Mouse (Mus musculus) forebrain, postnatal 0 days (tissue): ENCODE results near the gene Llph. TPM values are rescaled to one million over a fixed set of nuclear protein-coding genes. Genes with fewer than 3 reads are reported as not detected.

Source experiments
- ATAC-seq: fragments of 200-750 bp; cut with Nextera tagmentation; 2 replicates; pipeline ENCODE4 v1.8.0; 2017; ENCODE audit warnings: mild to moderate bottlenecking, moderate library complexity
- DNase-seq: peaks from one replicate; pipeline ENCODE4 v3.0.0-alpha.2; 2015
- H3K27ac ChIP-seq: fragments of 300-500 bp; sonication (generic); 2 replicates; pipeline ENCODE4 v1.5.1; 2014; ENCODE audit warnings: low read depth, mild to moderate bottlenecking, antibody characterized with exemption, low read length, moderate library complexity, mixed read lengths
- H3K27me3 ChIP-seq: fragments of 300-500 bp; sonication (generic); 2 replicates; pipeline ENCODE4 v1.6.1; 2014; ENCODE audit warnings: mild to moderate bottlenecking, low read length, mixed read lengths; ENCODE audit not compliant: insufficient read depth
- H3K36me3 ChIP-seq: fragments of 300-500 bp; sonication (generic); 2 replicates; pipeline ENCODE4 v1.6.1; 2014; ENCODE audit warnings: mild to moderate bottlenecking, moderate library complexity; ENCODE audit not compliant: insufficient read depth
- H3K4me1 ChIP-seq: fragments of 300-500 bp; sonication (generic); 2 replicates; pipeline ENCODE4 v1.6.1; 2014; ENCODE audit warnings: antibody characterized with exemption; ENCODE audit not compliant: insufficient read depth
- H3K4me2 ChIP-seq: fragments of 300-500 bp; sonication (generic); 2 replicates; pipeline ENCODE4 v1.6.1; 2014; ENCODE audit warnings: low read depth, mild to moderate bottlenecking, moderate library complexity
- H3K4me3 ChIP-seq: fragments of 300-500 bp; sonication (generic); 2 replicates; pipeline ENCODE4 v1.5.1; 2014; ENCODE audit warnings: low read depth, low read length, mixed read lengths
- H3K9ac ChIP-seq: fragments of 300-500 bp; sonication (generic); 2 replicates; pipeline ENCODE4 v1.6.1; 2014; ENCODE audit warnings: mild to moderate bottlenecking
- H3K9me3 ChIP-seq: fragments of 300-500 bp; sonication (generic); 2 replicates; pipeline ENCODE4 v1.6.1; 2016; ENCODE audit warnings: low read length
- CTCF ChIP-seq: sonication (generic); IDR thresholded peaks from 2 replicates; pipeline ENCODE4 v1.5.1; 2016; ENCODE audit warnings: antibody characterized with exemption, control low read depth, low read depth
- WGBS: fragments of 180-500 bp; shearing (Covaris S2); extraction: QIAGEN DNeasy Blood & Tissue Kit; methylation state at CpG from one replicate; pipeline ENCODE4 v1.1.7; 2014; 5-methylcytosine and 5-hydroxymethylcytosine counted together
- polyA plus RNA-seq: library from polyadenylated mRNA; unstranded; fragments of >200 nt; fragmentation: Nextera tagmentation; extraction: Ambion mirVana; gene quantifications from 2 replicates; pipeline ENCODE4 v1.2.1, GENCODE M21; 2015
- total RNA-seq: library from RNA; depleted of rRNA; stranded (reverse); fragments of >200 nt; gene quantifications from 2 replicates; pipeline ENCODE4 v1.2.3, GENCODE M21; 2014; rRNA removed

Gene Llph
- total RNA-seq (22.1 and 23.8 TPM in 2 replicates), polyA plus RNA-seq (42.1 and 46.7 TPM in 2 replicates)

DNA sequence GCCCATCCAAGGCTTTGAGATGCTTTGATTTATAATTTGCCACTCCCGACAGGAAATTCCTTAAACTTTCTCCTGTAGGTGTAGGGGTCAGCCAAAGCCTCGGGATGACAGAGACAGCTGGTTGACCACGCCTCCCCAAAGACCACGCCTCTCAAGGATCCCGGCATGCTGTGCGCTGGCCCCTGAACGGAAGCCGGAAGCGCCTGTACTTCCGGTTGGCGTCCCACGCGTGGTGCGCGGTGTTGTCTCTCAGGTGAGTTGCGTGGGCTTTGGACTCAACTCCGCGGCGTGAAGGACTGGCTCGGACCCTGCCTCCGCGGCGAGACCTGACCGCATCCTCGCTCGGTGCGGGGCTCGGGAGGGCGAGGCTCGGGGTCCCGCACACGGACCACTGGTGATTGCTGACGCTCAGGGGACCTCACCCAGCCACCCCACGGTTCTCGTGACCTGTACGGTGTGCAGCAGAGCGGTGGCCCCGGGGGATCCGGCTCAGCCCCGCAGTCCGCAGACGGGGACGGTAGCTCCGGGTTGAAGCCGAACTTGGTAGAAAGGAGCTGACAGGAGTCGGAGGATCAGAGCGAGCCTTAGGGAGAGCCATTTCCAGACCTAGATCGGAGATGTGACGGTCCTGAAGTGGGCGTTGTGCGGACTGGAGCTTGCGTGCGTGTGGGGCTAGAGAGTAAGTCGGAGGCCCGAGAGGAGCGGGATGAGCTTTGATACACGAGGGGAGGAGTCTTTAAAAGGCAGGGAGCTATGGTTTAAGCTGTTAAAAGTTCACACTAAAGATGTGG, at the start of gene Llph:
Llph (plus strand) TSS at position 200 of the 791 bp plus-strand sequence.
- peak within 1 kb of the TSS; percentile 67 for H3K9ac ChIP-seq
- peak within 1 kb of the TSS; percentile 85 for H3K4me2 ChIP-seq
- H3K4me1 ChIP-seq: no peaks in the 10 kb centered on the region
- under 1% methylated on average over 57 of the region's 57 CpGs for WGBS
- no peak for TF ChIP-seq CTCF
- H3K36me3 ChIP-seq: peaks cover 19% of the 10 kb centered on the region
- no peaks in the 10 kb centered on the region for H3K27me3 ChIP-seq
- ATAC-seq: peak; percentile 97
- H3K4me3 ChIP-seq: peak within 1 kb of the TSS; percentile 85
- peak within 1 kb of the TSS; percentile 57 for H3K27ac ChIP-seq
- peak; percentile 89 for DNase-seq
- no peaks in the 10 kb centered on the region for H3K9me3 ChIP-seq

GRCm38 (mm10) chr10:120182887-120183286, 44.0 kb upstream of the Llph start:
- Histone ChIP-seq H3K27ac (no peak overlapping the region), H3K27me3 (no peaks in the 10 kb centered on the region), H3K4me3 (no peak overlapping the region), H3K4me2 (no peak overlapping the region), H3K9ac (no peak overlapping the region), H3K36me3 (no peaks in the 10 kb centered on the region), H3K9me3 (no peaks in the 10 kb centered on the region), H3K4me1 (no peaks in the 10 kb centered on the region)
- TF ChIP-seq CTCF: no peak
- no peak for ATAC-seq
- no peak for DNase-seq
- 90% methylated on average over 1 of the region's 1 CpGs for WGBS

DNA sequence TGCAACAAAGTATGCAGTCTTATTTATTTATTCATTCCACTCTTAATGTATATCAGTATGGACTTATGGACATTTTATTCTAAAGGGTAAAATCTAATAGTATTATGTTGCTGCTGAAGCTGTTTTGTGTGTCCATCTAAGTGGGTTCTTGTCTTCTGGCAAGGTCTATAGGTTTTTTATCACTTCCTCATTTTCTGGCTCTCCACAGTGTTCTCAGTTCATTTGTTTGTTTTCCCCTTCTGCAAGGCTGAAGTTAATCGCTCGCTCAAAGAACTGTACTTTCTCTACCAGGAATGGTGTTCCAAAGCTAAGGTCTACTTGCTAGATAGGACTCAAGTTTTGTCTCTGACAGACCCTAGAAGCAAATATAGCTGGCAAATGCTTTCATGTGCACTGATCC, 43.5 kb upstream of the Llph start:
- no peaks in the 10 kb centered on the region for H3K27me3 ChIP-seq
- H3K27ac ChIP-seq: no peak overlapping the region
- H3K4me2 ChIP-seq: no peak overlapping the region
- no peaks in the 10 kb centered on the region for H3K36me3 ChIP-seq
- no peak overlapping the region for H3K4me3 ChIP-seq
- DNase-seq (no peak), ATAC-seq (no peak)
- no peaks in the 10 kb centered on the region for H3K9me3 ChIP-seq
- no peak for TF ChIP-seq CTCF
- 96% methylated on average over 2 of the region's 2 CpGs for WGBS
- no peaks in the 10 kb centered on the region for H3K4me1 ChIP-seq
- no peak overlapping the region for H3K9ac ChIP-seq

DNA sequence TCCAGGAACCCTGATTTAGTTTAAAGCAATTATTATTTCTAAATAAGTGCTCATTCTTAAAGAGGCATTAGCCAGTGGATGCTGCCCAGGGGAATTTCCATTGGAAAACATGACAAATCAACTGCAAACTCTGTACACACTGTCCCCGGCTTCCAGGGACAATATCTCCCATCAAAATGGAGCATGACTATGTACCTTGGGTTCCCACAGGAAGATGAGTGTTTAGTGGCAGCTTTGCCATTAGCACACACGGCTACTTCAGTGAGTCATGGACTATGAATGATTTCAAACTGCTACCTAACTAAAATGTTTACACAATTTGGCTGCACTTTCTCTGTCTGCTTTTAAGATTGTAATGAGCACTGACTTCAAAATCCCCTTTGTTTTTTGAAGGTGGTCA, 38.4 kb upstream of the Llph start:
- Histone ChIP-seq H3K9ac (no peak overlapping the region), H3K36me3 (no peaks in the 10 kb centered on the region), H3K27ac (no peak overlapping the region), H3K27me3 (no peaks in the 10 kb centered on the region), H3K9me3 (no peaks in the 10 kb centered on the region), H3K4me1 (no peaks in the 10 kb centered on the region), H3K4me2 (no peak overlapping the region), H3K4me3 (no peak overlapping the region)
- no peak for TF ChIP-seq CTCF
- no peak for ATAC-seq
- DNase-seq: no peak
- 63% methylated on average over 2 of the region's 2 CpGs for WGBS

DNA sequence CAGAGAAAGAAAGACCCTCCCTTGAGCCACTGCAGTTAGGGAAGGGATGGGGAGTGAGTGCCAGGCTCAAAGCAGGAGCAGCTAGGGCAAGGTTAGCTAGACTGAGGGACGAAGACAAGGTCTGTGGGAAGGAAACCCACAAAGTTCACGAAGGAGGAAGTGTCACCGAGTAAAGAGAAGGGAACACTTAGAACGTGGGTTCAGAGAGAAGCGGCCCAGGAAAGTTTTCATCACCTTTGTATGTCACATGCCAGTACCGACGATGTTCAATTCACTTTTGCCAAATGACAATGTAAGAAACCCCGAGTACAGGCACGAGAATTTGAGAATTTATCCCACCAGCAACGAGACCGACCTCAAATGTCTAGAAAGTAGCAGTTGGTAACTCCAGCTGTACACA, 37.6 kb upstream of the Llph start:
- Histone ChIP-seq H3K4me2 (no peak overlapping the region), H3K4me1 (no peaks in the 10 kb centered on the region)
- WGBS: 70% methylated on average over 11 of the region's 11 CpGs

GRCm38 (mm10) chr10:120189782-120190181, 37.1 kb upstream of the Llph start:
- ATAC-seq: no peak
- H3K27ac ChIP-seq: no peak overlapping the region

More for the DNA sequence above, 37.6 kb upstream of the Llph start:
- no peaks in the 10 kb centered on the region for H3K27me3 ChIP-seq
- H3K4me3 ChIP-seq: no peak overlapping the region
- no peak overlapping the region for H3K9ac ChIP-seq
- H3K9me3 ChIP-seq: no peaks in the 10 kb centered on the region
- no peaks in the 10 kb centered on the region for H3K36me3 ChIP-seq
- no peak for TF ChIP-seq CTCF
- ATAC-seq: no peak
- H3K27ac ChIP-seq: no peak overlapping the region
- no peak for DNase-seq

GRCm38 (mm10) chr10:120191165-120191564, 35.7 kb upstream of the Llph start:
- H3K4me3 ChIP-seq: no peak overlapping the region
- H3K27me3 ChIP-seq: no peaks in the 10 kb centered on the region
- no peak overlapping the region for H3K4me2 ChIP-seq
- DNase-seq (no peak), ATAC-seq (no peak)
- H3K4me1 ChIP-seq: no peaks in the 10 kb centered on the region
- no peak overlapping the region for H3K27ac ChIP-seq
- WGBS: 78% methylated on average over 6 of the region's 6 CpGs
- no peaks in the 10 kb centered on the region for H3K9me3 ChIP-seq
- TF ChIP-seq CTCF: no peak
- H3K9ac ChIP-seq: no peak overlapping the region
- H3K36me3 ChIP-seq: no peaks in the 10 kb centered on the region

More at GRCm38 (mm10) chr10:120189782-120190181, 37.1 kb upstream of the Llph start:
- no peak for TF ChIP-seq CTCF
- Histone ChIP-seq H3K4me2 (no peak overlapping the region), H3K36me3 (no peaks in the 10 kb centered on the region), H3K4me3 (no peak overlapping the region), H3K9ac (no peak overlapping the region), H3K4me1 (no peaks in the 10 kb centered on the region), H3K27me3 (no peaks in the 10 kb centered on the region), H3K9me3 (no peaks in the 10 kb centered on the region)
- 34% methylated on average over 6 of the region's 6 CpGs for WGBS
- no peak for DNase-seq
